Mouse (Mus musculus) ovary, postnatal 14 days (tissue): ENCODE measurements around the gene Acmsd.

Experiments
- DNase-seq: peaks from one replicate; pipeline ENCODE4 v3.0.0; 2022; ENCODE audit warnings: low spot score

Acmsd gene

DNA sequence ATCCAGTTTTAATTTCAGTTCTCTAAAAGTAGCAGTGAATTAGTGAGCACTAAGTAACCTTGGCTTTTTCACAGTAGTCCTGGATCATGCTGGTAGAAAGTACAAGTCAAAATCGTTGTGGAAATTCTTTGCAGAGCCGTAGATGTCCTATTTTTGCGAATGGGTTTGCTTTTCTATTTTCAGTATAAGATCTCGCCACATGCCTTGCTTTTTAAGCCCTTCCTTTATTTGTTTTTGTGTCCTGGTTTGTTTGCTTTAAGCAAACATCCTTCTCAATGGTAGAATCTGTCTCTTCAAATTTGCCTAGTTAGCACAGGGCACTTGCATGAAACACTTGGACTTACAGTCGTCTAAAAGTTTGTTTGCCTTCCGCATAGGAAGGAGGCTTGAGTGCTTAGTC, 47.0 kb downstream of the Acmsd start:
- no peak for DNase-seq

DNA sequence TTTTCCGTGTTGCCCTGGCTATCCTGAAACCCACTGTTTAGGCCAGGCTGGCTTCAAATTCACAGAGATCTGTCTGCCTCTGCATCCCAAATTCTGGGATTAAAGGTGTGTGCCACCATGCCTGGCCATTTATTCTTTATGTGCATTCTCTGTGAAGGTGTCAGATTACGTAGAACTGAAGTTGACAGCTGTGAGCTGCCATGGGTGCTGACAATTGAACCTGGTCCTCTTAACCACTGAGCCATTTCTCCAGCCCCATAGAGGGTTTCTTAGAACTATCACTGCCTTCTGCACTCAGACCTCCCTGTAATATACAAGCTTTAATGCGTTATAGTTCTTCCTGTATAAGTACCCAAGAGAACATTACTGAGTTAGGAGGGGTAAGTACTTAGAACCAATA, 49.4 kb downstream of the Acmsd start:
- no peak for DNase-seq

DNA sequence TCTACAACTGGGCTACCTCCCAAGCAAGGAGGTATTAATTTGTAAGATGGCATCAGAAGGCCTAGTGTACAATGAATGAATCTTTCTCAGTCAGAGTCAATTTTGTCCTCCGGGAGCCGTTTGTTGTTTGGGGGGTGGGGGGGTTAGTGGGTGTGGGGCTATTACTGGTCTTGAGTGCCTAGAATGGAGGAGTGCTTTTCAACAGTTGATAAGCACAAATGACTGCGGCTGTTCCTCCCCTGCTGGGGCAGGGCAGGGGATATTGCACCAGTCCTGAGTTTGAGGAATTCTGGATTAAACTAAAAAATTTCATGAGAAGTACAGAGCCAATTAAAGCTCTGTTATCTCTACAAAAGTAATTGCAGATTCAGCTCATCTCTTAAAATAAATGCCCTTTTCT, 50.9 kb downstream of the Acmsd start:
- DNase-seq, result no peak

DNA sequence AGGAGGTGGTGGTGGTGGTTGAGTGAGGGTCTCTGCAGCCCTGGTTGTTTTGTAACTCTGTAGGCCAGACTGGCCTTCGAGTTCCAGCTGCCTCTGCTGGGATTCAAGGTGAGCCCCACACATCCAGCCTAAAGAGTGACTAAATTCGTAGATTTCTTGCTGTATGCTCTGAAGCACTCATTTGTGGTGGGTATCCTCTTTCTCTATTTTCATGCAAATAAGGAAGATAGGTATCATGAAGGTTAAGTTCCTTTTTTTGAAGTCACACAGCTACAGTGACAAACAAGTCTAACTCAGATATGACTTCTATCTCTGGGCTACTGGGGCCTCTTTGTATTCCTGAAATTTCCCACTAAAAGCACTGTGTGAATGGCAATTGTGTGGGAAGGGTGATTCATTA, 51.6 kb downstream of the Acmsd start:
- no peak for DNase-seq

DNA sequence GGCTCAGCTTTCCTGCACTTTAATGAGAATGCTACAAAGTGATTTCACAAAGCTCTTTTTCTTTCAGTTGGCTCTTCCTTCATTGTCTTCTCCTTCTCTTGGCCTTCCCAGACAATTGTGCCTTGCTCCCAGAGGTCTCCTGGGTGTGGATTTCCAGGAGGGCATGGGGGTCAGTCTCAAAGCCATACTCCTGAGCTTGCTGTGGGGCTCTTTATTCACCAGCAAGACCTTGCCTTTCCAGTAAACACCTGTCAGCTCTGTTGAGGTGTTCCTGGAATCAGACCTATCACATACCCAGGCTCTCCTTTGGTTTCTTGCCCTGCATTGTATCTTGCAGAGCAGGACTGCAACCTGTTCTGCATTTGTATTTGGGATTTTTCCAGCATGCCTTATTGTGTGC, 54.6 kb downstream of the Acmsd start:
- no peak for DNase-seq

DNA sequence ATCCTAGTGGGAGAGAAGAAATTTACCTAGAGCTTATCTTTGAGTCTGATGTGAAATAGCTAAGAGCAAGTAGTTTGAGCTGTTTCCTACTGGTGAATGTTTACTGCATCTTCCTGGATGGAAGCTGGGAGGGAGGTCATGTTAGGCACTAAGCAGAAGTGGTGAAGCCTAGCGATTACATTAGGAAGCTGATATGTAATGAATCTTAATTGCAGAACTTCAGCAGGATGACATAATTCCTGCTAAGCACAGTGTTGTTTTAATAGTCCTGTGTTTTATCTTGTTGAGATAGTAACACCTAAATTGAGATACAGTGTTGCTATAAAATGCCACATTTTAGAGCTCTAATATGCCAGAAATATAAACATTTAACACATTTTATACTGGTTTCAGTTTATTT, 56.7 kb downstream of the Acmsd start:
- no peak for DNase-seq

DNA sequence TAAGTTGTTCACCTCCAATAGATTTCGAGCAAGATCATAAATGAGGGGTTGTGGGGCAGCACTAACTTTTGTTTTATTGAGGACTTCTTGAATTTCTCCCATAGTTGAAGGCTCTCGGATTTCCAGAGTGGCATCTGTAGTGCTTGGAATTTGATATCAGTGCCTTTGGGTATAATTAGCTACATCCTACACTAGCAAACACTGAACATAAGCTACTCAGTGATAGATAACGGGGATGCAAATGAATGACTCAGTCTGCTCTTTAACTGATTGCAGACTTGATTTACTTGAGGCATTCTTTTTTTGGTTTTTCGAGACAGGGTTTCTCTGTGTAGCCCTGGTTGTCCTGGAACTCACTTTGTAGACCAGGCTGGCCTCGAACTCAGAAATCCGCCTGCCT, 59.7 kb downstream of the Acmsd start:
- DNase-seq, result no peak

DNA sequence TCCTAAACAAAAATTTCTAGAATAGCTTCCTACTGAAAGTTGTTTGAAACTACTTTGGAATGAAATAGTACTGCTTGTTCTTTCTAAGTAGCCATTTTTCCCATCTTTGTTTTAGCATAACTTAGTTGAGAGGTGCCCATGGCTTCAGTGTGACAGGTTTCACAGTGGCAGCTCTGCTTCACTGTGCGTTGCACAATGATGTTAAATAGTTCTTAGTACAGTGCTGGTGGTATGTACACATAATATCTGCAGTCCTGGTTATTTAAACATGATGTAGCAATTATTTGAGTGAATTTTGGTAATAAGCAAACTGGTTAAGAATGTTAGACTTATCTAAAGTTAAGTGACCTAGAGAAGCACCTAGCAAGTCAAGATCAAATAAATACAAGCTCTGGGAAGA, 64.2 kb downstream of the Acmsd start:
- no peak for DNase-seq

DNA sequence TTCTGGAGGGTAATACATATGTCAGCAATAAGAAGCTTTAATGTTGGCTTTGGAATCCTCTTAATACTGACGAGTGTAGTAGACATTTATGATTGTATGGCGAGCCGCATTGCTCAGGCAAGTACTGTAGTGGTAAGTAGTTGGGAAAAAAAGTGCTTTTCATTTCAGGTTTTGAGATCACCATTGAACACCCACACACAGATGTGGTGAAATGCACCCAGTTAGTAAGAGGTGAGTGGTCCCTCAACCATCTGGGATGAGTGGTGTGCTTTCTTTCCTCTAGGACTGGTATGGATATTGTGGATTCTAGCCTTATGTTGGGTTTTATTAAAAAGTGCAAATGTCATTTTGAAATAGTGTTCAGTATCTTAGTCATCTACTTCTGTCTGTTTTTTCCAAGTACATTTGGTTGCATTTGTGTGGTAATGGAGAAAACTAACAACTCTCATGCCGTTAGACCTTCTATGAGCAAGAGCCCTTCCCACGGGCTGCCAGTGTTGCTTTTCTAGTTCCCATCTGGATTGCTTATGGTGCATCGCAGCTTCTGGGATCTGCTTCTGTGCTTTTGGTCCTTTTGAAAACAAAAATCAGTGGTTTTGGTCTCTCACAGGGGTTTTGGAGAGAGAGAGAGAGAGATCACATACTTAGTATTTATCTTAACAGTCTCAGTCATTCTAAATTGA, 66.0 kb downstream of the Acmsd start:
- DNase-seq, result no peak

DNA sequence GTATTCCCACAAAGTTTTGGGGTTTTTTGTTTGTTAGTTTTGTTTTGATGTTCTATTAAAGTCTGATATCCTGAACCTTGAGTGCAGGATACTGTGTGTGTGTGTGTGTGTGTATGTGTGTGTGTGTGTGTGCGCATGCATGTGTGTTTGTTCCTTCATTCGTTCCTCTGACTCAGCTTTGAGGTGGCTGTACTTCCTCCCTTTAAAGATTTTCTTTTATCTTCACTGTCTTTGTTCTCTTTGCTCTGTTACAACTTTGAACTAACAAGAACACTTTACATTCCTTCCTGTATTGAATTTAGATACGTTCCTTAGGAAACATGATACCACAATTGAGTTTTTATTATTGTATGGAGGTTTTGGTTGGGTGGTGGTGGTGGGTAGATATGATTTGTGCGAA, 67.1 kb downstream of the Acmsd start:
- DNase-seq, result no peak

DNA sequence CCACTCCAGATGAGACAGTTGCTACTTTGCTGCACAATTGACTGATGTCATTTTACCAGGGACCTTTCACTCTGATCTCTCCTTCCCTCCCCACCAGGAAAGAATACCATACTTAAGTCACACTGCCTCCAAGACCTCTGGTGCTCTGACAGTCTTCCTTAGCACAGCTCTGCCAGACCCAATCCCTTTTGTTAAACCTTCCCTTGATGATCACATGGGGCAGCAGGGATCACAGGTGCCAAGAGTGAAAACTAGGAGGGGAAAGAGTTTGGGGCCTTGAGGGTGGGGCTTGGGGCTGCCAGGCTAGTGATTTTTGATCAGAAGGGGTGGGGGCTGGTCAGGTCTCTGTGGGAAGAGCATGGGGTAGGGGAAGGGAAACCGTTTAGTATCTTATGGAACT, 67.5 kb downstream of the Acmsd start:
- no peak for DNase-seq

DNA sequence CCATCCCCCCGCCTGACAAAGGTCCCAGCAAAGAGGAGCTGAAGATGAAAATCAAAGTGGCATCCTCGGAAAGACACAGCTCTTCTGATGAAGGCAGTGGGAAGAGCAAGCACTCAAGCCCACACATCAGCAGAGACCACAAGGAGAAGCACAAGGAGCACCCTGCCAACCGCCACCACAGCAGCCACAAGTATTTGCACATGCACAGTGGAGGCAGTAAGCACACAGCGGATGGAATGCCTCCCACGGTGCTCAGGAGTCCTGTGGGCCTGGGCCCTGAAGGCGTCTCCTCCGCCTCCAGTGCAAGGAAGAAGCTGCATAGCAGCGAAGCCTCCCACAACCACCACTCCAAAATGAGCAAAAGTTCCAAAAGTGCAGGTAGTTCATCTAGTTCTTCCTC, 73.7 kb downstream of the Acmsd start:
- no peak for DNase-seq

DNA sequence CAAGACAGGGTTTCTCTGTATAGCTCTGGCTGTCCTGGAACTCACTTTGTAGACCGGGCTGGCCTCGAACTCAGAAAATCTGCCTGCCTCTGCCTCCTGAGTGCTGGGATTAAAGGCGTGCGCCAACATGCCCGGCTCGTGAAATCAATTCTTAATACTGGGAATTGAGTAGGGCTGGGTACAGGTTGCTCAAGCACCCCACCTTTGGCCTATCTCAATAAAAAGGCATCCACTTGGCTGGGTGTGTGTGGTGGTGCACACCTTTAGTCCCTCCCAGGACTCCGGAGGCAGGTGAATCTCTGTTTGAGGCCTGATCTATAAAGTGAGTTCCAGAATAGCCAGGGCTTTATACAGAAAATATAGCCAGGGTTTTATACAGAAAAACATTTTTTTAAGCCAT, 79.5 kb downstream of the Acmsd start:
- no peak for DNase-seq

DNA sequence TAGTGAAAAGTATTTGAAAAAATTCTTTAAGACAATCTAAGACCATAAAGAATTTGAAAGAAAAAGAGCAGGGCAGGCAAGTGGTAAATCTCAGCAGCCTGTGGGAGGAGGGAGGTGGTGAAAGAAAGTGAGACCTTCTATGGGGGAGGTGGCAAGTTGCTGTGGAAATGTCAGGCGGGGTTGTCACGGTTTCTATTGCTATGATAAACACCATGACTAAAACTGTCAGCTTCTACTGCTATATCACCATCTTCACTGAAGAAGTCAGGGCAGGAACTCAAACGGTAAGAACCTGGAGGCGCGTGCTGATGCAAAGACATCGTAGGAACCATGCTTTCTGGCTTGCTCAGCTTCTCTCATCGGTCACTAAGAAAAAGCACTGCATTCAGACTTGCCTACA, 83.7 kb downstream of the Acmsd start:
- DNase-seq, result no peak

DNA sequence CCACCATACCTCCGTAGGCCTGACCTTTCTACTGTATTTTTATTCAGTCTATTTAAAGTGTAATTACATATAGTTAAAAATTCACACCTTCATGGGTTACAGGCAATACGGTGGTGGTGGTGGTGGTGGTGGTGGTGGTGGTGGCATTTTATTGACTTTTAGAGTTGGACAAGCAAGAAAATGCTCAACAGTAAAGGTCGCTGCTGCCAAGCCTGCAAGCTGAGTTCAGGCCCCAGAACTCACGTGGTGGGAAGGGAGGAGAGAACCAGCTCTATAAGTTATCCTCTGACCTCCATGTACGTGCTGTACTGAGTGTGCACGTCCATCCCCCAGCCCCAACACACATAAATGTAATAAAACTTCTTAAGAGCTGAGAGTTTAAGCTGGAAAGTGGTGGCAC, 87.2 kb downstream of the Acmsd start:
- no peak for DNase-seq
